In the genomic region with DNA sequence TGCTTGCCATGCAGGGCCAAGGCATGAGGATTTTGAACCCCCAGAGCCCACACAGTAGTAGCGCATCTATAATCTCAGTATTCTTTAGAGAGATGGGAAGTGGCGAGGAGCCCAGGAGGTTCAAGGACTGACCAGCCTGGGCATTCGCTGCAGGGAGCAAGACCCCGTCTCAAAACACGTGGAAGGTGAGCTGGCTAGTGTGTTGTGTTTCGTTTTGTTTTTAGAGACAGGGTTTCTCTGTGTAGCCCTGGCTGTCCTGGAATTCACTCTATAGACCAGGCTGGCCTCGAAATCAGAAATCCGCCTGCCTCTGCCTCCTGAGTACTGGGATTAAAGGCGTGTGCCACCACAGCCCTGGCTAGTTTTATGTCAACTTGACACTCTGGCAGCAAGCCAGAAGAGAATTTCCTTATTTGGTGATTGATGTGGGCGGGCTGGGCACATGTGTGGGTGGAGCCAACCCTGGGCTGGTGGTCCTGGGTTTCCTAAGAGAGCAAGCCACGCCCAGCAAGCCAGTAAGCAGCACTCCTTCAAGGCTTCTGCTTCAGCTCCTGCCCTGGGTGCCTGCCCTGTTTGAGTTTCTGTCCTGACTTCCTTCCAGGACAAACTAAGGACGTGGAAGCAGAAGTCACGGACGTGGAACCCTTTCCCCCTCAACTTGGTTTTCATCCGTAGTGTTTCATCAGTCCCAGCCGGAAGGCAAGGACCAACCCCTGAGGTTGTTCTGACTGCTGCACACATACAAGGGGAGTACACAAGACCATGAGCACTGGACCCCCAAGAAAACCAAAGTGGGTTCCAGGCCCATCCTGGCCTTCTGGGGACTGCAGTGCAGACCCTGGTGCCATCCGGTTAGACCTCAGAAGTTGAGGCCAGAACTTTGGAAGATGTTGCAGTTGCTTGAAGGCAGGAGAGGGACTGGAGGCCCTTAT, we compare ENCODE assay signal across 8 mouse cellular contexts.
DNase-seq lines count a peak whose midpoint lies in the region; ATAC-seq and TF ChIP-seq lines count a peak whose summit lies in the region.

No protein-coding gene starts in this region.

- DNase-seq in lung, embryonic 14.5 days, result peak; percentile 75
- DNase-seq in lung, adult 2 months, result no peak
- DNase-seq in thymus, postnatal 25 days, result peak; percentile 72
- no peak for DNase-seq in adrenal gland, adult 2 months
- DNase-seq in frontal cortex, postnatal 10 days (ENCODE audit: low spot score in 2 of 2), result no peak

- no peak overlapping the region for H3K4me2 ChIP-seq in lung, embryonic 14.5 days
- H3K4me2 ChIP-seq in embryonic facial prominence, embryonic 15.5 days (replicated peaks), result no peak overlapping the region
- H3K4me2 ChIP-seq in kidney, embryonic 16.5 days (replicated peaks; ENCODE audit: low read depth, low read length), result no peak overlapping the region
- H3K4me2 ChIP-seq in midbrain, embryonic 13.5 days (replicated peaks), result no peak overlapping the region

- H3K27ac ChIP-seq in lung, embryonic 14.5 days (ENCODE audit: low read depth), result peak overlapping the region; percentile 100
- peak overlapping the region; percentile 97 for H3K27ac ChIP-seq in embryonic facial prominence, embryonic 15.5 days (replicated peaks)
- peak overlapping the region; percentile 99 for H3K27ac ChIP-seq in kidney, embryonic 16.5 days (ENCODE audit: low read length)
- H3K27ac ChIP-seq in midbrain, embryonic 13.5 days, result peak overlapping the region; percentile 100

- peaks cover 40% of the 10 kb centered on the region for H3K4me1 ChIP-seq in lung, embryonic 14.5 days (ENCODE audit: insufficient read depth)
- H3K4me1 ChIP-seq in lung, adult 2 months (ENCODE audit: control insufficient read depth, insufficient read depth, low read length), result peaks cover 39% of the 10 kb centered on the region
- peaks cover 66% of the 10 kb centered on the region for H3K4me1 ChIP-seq in embryonic facial prominence, embryonic 15.5 days
- H3K4me1 ChIP-seq in kidney, embryonic 16.5 days (ENCODE audit: insufficient read depth, low read length), result peaks cover 54% of the 10 kb centered on the region
- peaks cover 72% of the 10 kb centered on the region for H3K4me1 ChIP-seq in midbrain, embryonic 13.5 days (replicated peaks)

- H3K27me3 ChIP-seq in lung, embryonic 14.5 days (ENCODE audit: insufficient read depth, low read length), result no peaks in the 10 kb centered on the region
- no peaks in the 10 kb centered on the region for H3K27me3 ChIP-seq in embryonic facial prominence, embryonic 15.5 days
- H3K27me3 ChIP-seq in kidney, embryonic 16.5 days (ENCODE audit: insufficient read depth, low read length), result no peaks in the 10 kb centered on the region
- H3K27me3 ChIP-seq in midbrain, embryonic 13.5 days, result no peaks in the 10 kb centered on the region

- WGBS in lung, embryonic 14.5 days, result 83% methylated on average over 17 of the region's 17 CpGs
- 82% methylated on average over 17 of the region's 17 CpGs for WGBS in lung, adult 2 months
- WGBS in embryonic facial prominence, embryonic 15.5 days, result 84% methylated on average over 17 of the region's 17 CpGs
- 87% methylated on average over 17 of the region's 17 CpGs for WGBS in kidney, embryonic 16.5 days
- 90% methylated on average over 17 of the region's 17 CpGs for WGBS in midbrain, embryonic 13.5 days

- TF ChIP-seq POLR2A in lung, adult 2 months (IDR thresholded peaks at IDR 0.05; ENCODE audit: borderline replicate concordance, extremely low read depth, low read depth, low read length), result no peak

- no peaks in the 10 kb centered on the region; the same call in 1 of the 2 replicates for H3K9me3 ChIP-seq in lung, embryonic 14.5 days (ENCODE audit: low read depth, low read length)
- H3K9me3 ChIP-seq in embryonic facial prominence, embryonic 15.5 days (replicated peaks), result no peaks in the 10 kb centered on the region
- H3K9me3 ChIP-seq in kidney, embryonic 16.5 days (ENCODE audit: low read length), result no peaks in the 10 kb centered on the region
- H3K9me3 ChIP-seq in midbrain, embryonic 13.5 days, result no peaks in the 10 kb centered on the region

- no peak for ATAC-seq in lung, embryonic 14.5 days (ENCODE audit: insufficient read depth)
- no peak for ATAC-seq in embryonic facial prominence, embryonic 15.5 days (ENCODE audit: insufficient number of reproducible peaks, low FRiP score, low TSS enrichment, low read depth)
- ATAC-seq in kidney, embryonic 16.5 days (ENCODE audit: low FRiP score, low TSS enrichment), result no peak
- ATAC-seq in midbrain, embryonic 13.5 days, result no peak

- no peak overlapping the region for H3K9ac ChIP-seq in lung, embryonic 14.5 days
- H3K9ac ChIP-seq in embryonic facial prominence, embryonic 15.5 days, result no peak overlapping the region
- H3K9ac ChIP-seq in kidney, embryonic 16.5 days (replicated peaks; ENCODE audit: low read length), result no peak overlapping the region
- H3K9ac ChIP-seq in midbrain, embryonic 13.5 days (replicated peaks), result no peak overlapping the region

- H3K36me3 ChIP-seq in lung, embryonic 14.5 days (ENCODE audit: insufficient read depth), result no peaks in the 10 kb centered on the region
- no peaks in the 10 kb centered on the region for H3K36me3 ChIP-seq in embryonic facial prominence, embryonic 15.5 days
- H3K36me3 ChIP-seq in kidney, embryonic 16.5 days (ENCODE audit: insufficient read depth, low read length), result no peaks in the 10 kb centered on the region
- H3K36me3 ChIP-seq in midbrain, embryonic 13.5 days, result no peaks in the 10 kb centered on the region

- H3K4me3 ChIP-seq in lung, embryonic 14.5 days (ENCODE audit: low read depth, low read length), result no peak overlapping the region
- no peak overlapping the region for H3K4me3 ChIP-seq in lung, adult 2 months (replicated peaks; ENCODE audit: extremely low read depth, low read depth, low read length)
- no peak overlapping the region for H3K4me3 ChIP-seq in embryonic facial prominence, embryonic 15.5 days (replicated peaks)
- no peak overlapping the region for H3K4me3 ChIP-seq in kidney, embryonic 16.5 days (ENCODE audit: low read length)
- no peak overlapping the region for H3K4me3 ChIP-seq in midbrain, embryonic 13.5 days (replicated peaks)

- TF ChIP-seq CTCF in lung, embryonic 14.5 days (IDR thresholded peaks at IDR 0.05; ENCODE audit: low read depth), result no peak
- TF ChIP-seq CTCF in lung, adult 2 months (IDR thresholded peaks at IDR 0.05; ENCODE audit: insufficient read depth, low read length), result no peak

Comparison
In these comparisons a context has a peak if more than half of its experiments do, and no peak if none do; other contexts are left out.
1. DNase-seq: peak in lung, embryonic 14.5 days (single experiment) and thymus, postnatal 25 days (single experiment); none in lung, adult 2 months (single experiment), adrenal gland, adult 2 months (single experiment) and frontal cortex, postnatal 10 days (0 of 2).
2. Peak in every context shown above with its lines, with median percentiles within 50 percentile points of each other: H3K27ac ChIP-seq.